Mouse (Mus musculus): ENCODE measurements around the gene Rpl7a.

The Rpl7a gene

GRCm38 (mm10) chr2:26914148-26914941 is 3.8 kb downstream of the Rpl7a start:
- DNase-seq: no peak

- peak; percentile 82 to 83 for DNase-seq
Observed at GRCm38 (mm10) chr2:26915927-26916728, 5.6 kb downstream of the Rpl7a start, which contains the start of the genes Surf2 and Surf1. Surf2 (plus strand) TSS chr2:26916367. Surf1 (minus strand) TSS chr2:26916530.

GRCm38 (mm10) chr2:26916738-26917137 is 6.2 kb downstream of the Rpl7a start:
- DNase-seq: no peak

GRCm38 (mm10) chr2:26919684-26920083 is 9.1 kb downstream of the Rpl7a start:
- no peak for DNase-seq

GRCm38 (mm10) chr2:26920190-26920855 is 9.8 kb downstream of the Rpl7a start:
- no peak for DNase-seq

- no peak for DNase-seq
Observed at GRCm38 (mm10) chr2:26921784-26922183, 11.2 kb downstream of the Rpl7a start.

- no peak for DNase-seq
Observed at GRCm38 (mm10) chr2:26927745-26928476, 17.3 kb downstream of the Rpl7a start.

- DNase-seq: peak; percentile 77 to 83
Observed at GRCm38 (mm10) chr2:26930390-26930789, 19.8 kb downstream of the Rpl7a start.

GRCm38 (mm10) chr2:26932473-26933303 is 22.1 kb downstream of the Rpl7a start:
- DNase-seq: peak; percentile 40 to 42

- DNase-seq: peak; percentile 95 to 96
Observed at GRCm38 (mm10) chr2:26933304-26934055, 22.9 kb downstream of the Rpl7a start, which contains the start of the genes Surf4 and Stkld1. Surf4 (minus strand) TSS chr2:26933928. Stkld1 (plus strand) TSS chr2:26934047.

- DNase-seq: no peak
Observed at GRCm38 (mm10) chr2:26935286-26935685, 24.7 kb downstream of the Rpl7a start.

- no peak for DNase-seq
Observed at GRCm38 (mm10) chr2:26936425-26936824, 25.9 kb downstream of the Rpl7a start.

GRCm38 (mm10) chr2:26941539-26941938 is 31.0 kb downstream of the Rpl7a start:
- no peak for DNase-seq

GRCm38 (mm10) chr2:26943253-26943652 is 32.7 kb downstream of the Rpl7a start:
- DNase-seq: no peak

- no peak for DNase-seq
Observed at GRCm38 (mm10) chr2:26950411-26950810, 39.8 kb downstream of the Rpl7a start.

- DNase-seq: no peak
Observed at GRCm38 (mm10) chr2:26951346-26951905, 40.9 kb downstream of the Rpl7a start.

- DNase-seq: no peak
Observed at GRCm38 (mm10) chr2:26952193-26952592, 41.6 kb downstream of the Rpl7a start.

GRCm38 (mm10) chr2:26952866-26953265 is 42.3 kb downstream of the Rpl7a start:
- DNase-seq: no peak

GRCm38 (mm10) chr2:26954735-26955395 is 44.3 kb downstream of the Rpl7a start:
- no peak for DNase-seq

All from B cell, adult 2 months (primary cell).